Mouse (Mus musculus): ENCODE data around the gene Macrod2. TPM values are rescaled to one million over a fixed set of nuclear protein-coding genes. Genes with fewer than 3 reads are reported as not detected.

Gene Macrod2
- total RNA-seq, 2 experiments from 2014 or later = 69.6 to 70.8 TPM

GRCm38 (mm10) chr2:140535832-140536571, 140.9 kb downstream of the Macrod2 start:
- intact Hi-C loops (cut with DNase I) = loop anchor here (10.0 kb wide), 1 partner anchor 129 kb away; no protein-coding TSS in a partner anchor
- DNase-seq (ENCODE audit: extremely low spot score in 1 of 2, low spot score in 2 of 2) = no peak

- intact Hi-C loops (cut with DNase I) = no loop called here
- DNase-seq (ENCODE audit: extremely low spot score in 1 of 2, low spot score in 2 of 2) = no peak
Observed at GRCm38 (mm10) chr2:140549286-140549685, 154.2 kb downstream of the Macrod2 start.

GRCm38 (mm10) chr2:140561426-140561825, 166.3 kb downstream of the Macrod2 start:
- DNase-seq (ENCODE audit: extremely low spot score in 1 of 2, low spot score in 2 of 2) = no peak
- intact Hi-C loops (cut with DNase I) = no loop called here

DNA sequence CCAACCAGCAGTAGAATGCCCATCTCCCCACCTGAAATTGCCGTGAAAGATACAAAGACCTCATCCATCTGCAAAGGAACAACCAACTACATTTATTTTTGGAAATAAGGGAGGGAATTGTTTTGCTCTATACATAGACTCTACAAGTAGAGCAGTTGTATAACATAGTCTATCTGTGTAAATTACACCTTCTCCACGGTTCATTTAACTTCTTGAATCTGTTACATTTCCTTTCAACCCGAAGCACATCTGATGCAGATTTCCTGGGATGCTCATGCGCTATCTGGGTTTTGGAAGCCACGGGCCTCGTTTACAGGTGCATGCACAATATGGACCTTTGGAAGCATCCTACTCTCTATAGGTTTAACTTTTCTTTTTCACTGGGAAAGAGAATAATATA, 175.8 kb downstream of the Macrod2 start:
- intact Hi-C loops (cut with DNase I) = no loop called here
- DNase-seq (ENCODE audit: extremely low spot score in 1 of 2, low spot score in 2 of 2) = no peak

- DNase-seq (ENCODE audit: extremely low spot score in 1 of 2, low spot score in 2 of 2) = no peak
- intact Hi-C loops (cut with DNase I) = no loop called here
Observed at GRCm38 (mm10) chr2:140592537-140593261, 197.6 kb downstream of the Macrod2 start.

DNA sequence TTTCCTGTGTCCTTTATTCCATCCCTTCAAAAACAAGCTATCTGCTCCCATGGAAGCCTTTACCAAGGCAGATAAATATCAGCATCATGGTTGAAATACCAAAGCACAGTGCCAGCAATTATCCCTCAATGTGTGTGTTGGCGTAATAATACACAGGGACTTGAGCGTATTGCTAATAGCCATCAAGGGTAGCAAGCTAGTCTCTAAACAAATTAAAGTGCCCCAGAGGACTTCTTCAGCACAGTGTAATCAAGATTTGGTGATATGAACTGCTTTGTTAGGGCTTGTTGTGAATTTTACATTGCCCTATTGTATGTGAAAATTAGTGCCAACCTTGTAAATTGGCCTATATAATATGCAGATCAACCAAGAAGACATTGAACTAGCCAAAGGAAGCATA, 201.8 kb downstream of the Macrod2 start:
- intact Hi-C loops (cut with DNase I) = no loop called here
- DNase-seq (ENCODE audit: extremely low spot score in 1 of 2, low spot score in 2 of 2) = no peak

- intact Hi-C loops (cut with DNase I) = no loop called here
- no peak for DNase-seq (ENCODE audit: extremely low spot score in 1 of 2, low spot score in 2 of 2)
Observed at GRCm38 (mm10) chr2:140615451-140615850, 220.3 kb downstream of the Macrod2 start.

- no peak for DNase-seq (ENCODE audit: extremely low spot score in 1 of 2, low spot score in 2 of 2)
- intact Hi-C loops (cut with DNase I) = no loop called here
Observed at GRCm38 (mm10) chr2:140621730-140622337, 226.7 kb downstream of the Macrod2 start.

GRCm38 (mm10) chr2:140653481-140653880, 258.4 kb downstream of the Macrod2 start:
- intact Hi-C loops (cut with DNase I) = no loop called here
- DNase-seq (ENCODE audit: extremely low spot score in 1 of 2, low spot score in 2 of 2) = no peak

- DNase-seq (ENCODE audit: extremely low spot score in 1 of 2, low spot score in 2 of 2) = no peak
- intact Hi-C loops (cut with DNase I) = no loop called here
Observed at GRCm38 (mm10) chr2:140653978-140654377, 258.9 kb downstream of the Macrod2 start.

GRCm38 (mm10) chr2:140662673-140663072, 267.6 kb downstream of the Macrod2 start:
- intact Hi-C loops (cut with DNase I) = loop anchor here (10.0 kb wide), 1 partner anchor 128 kb away; no protein-coding TSS in a partner anchor

GRCm38 (mm10) chr2:140664381-140664780, 269.3 kb downstream of the Macrod2 start:
- DNase-seq (ENCODE audit: extremely low spot score in 1 of 2, low spot score in 2 of 2) = no peak
- intact Hi-C loops (cut with DNase I) = loop anchor here (10.0 kb wide), 1 partner anchor 130 kb away; no protein-coding TSS in a partner anchor

More at GRCm38 (mm10) chr2:140662673-140663072, 267.6 kb downstream of the Macrod2 start:
- no peak for DNase-seq (ENCODE audit: extremely low spot score in 1 of 2, low spot score in 2 of 2)

DNA sequence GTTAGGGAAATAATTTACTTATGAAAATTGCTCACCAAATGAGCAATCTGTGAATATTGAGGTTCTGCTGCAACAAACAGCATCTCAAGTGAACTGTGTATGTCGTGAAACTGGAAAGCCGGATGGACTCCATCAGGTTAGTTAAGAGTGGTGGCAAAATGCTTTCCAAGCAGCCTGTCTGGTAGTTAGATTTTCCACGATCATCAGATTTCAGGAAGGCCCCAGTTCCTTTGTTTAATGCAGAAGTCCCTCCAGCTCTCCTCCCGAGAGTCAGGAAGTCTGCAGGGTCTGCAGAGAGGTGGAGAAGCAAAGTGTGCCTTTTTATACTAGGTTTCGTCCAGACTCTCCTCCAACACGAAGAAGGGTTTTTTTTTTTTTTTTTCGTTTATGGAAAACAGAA, 271.7 kb downstream of the Macrod2 start:
- intact Hi-C loops (cut with DNase I) = loop anchor here (10.0 kb wide), 1 partner anchor 132 kb away; no protein-coding TSS in a partner anchor
- DNase-seq (ENCODE audit: extremely low spot score in 1 of 2, low spot score in 2 of 2) = no peak

DNA sequence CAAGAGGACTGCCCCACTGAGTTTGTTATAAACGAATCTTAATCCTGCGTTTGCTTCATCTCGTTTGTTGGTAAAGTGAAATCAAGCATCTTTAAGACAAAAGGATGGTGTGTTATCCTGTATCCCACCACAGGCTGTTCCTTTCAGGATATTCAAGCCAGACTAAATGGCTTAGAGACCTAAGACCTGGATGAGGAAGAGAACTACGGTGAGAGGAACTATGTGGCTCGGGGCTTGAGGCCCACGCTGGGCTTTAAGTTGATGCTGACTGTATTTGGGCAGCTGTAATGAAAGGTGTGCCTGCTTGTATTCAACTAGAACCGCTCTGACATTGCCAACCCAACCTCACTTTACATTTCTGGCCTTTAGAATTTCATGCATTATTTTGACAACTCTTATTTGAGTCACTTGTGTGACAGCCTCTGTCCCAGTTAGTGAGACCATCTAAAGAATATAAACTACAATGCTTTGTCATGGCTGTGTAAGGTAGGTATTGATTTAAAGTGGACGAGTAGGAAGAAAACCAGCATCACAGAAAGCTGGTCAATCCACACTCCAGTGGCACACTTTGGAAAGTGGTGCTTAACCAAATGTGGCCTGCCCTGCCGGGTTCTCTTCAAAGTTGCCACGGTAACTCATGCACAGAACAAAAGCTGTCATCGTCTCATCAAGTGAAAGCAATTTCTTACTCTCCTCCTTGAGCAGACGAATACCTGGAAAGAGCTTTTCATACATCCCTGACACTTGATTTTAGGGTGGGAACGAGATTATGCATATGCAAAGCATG, 272.3 kb downstream of the Macrod2 start:
- no peak for DNase-seq (ENCODE audit: extremely low spot score in 1 of 2, low spot score in 2 of 2)
- intact Hi-C loops (cut with DNase I) = loop anchor here (10.0 kb wide), 1 partner anchor 133 kb away; no protein-coding TSS in a partner anchor

GRCm38 (mm10) chr2:140668311-140668710, 273.2 kb downstream of the Macrod2 start:
- peak; percentile 84 to 87 for DNase-seq (ENCODE audit: extremely low spot score in 1 of 2, low spot score in 2 of 2)
- intact Hi-C loops (cut with DNase I) = loop anchor here (10.0 kb wide), 1 partner anchor 134 kb away; no protein-coding TSS in a partner anchor

DNA sequence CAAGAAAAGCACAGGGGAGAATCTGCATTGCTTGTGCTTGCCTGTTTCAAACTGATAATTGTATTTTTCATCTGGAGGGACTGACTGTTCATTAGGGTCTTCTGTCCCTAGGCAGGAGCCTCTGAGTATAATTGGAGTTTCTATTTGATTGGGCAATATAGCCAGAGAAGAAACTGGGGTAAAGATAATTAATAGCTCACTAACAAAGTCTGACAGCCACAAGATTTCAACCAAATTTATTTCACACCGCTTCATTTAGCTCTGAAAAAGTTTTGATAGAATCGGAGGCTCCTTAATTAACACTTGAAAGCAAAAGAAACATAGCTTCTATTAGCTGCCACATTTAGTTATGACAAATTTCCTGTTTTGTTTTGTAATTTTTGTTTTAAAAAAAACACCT, 274.0 kb downstream of the Macrod2 start:
- DNase-seq (ENCODE audit: extremely low spot score in 1 of 2, low spot score in 2 of 2) = no peak
- intact Hi-C loops (cut with DNase I) = loop anchor here (10.0 kb wide), 1 partner anchor 134 kb away; no protein-coding TSS in a partner anchor

- intact Hi-C loops (cut with DNase I) = loop anchor here (5.0 to 10.0 kb wide), 2 partner anchors 135 to 1583 kb away; no protein-coding TSS in a partner anchor
- no peak for DNase-seq (ENCODE audit: extremely low spot score in 1 of 2, low spot score in 2 of 2)
Observed at GRCm38 (mm10) chr2:140669786-140670185, 274.7 kb downstream of the Macrod2 start.

DNA sequence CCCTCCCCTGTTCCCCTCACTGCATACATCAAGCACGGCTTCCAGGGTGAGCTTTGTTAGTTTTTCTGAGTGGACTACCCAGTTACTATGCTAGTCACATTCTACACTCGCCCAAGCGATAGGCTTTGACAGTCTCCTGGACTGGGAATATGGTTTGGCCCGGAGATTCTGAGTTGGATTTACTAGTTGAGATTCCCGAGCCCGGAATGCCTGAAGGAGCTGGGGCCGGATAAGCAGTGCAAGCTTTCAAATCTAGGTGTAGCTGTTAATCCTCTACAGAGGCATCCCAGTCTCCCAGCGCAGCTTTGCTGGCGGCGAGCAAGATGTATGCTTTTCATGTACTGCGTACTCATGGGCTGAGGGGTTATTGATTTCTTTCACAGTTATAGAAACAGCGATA, 275.3 kb downstream of the Macrod2 start:
- peak; percentile 49 to 52 for DNase-seq (ENCODE audit: extremely low spot score in 1 of 2, low spot score in 2 of 2)
- intact Hi-C loops (cut with DNase I) = loop anchor here (5.0 kb wide), 1 partner anchor 1582 kb away; no protein-coding TSS in a partner anchor
